Mouse (Mus musculus) liver, embryonic 14.5 days (tissue): Measurements from ENCODE around the gene Rftn2.

Experiments used
- CTCF ChIP-seq: IDR thresholded peaks from 2 replicates; pipeline ENCODE4 v1.5.1; 2016; ENCODE audit warnings: antibody characterized with exemption, low read depth, control low read depth
- EP300 ChIP-seq: IDR thresholded peaks from 2 replicates; pipeline ENCODE4 v1.6.1; 2016; ENCODE audit warnings: antibody characterized with exemption, low read depth

- no peak for TF ChIP-seq CTCF
- TF ChIP-seq EP300: no peak
These were observed 16.2 kb downstream of the Rftn2 start for GRCm38 (mm10) chr1:55210202-55210965.
